Mouse (Mus musculus): ENCODE measurements around the gene Haao.

- TF ChIP-seq POLR2A (IDR thresholded peaks at IDR 0.05; ENCODE audit: control insufficient read depth, low read depth, low read length) (peak; percentile 99; the same call in 1 of the 2 replicates), CTCF (IDR thresholded peaks at IDR 0.05; ENCODE audit: control insufficient read depth, insufficient read depth, insufficient replicate concordance, low read depth, low read length) (peak; percentile 13; the same call in 1 of the 2 replicates)
These were observed 52.6 kb downstream of the Haao start for GRCm38 (mm10) chr17:83795121-83795520.
